Mouse (Mus musculus) megakaryocyte progenitor cell, adult 5-6 weeks (primary cell): ENCODE results near the gene Rhob. TPM values are rescaled to one million over a fixed set of nuclear protein-coding genes. Genes with fewer than 3 reads are reported as not detected.
"Not testable (repeated sequence)": the region's sequence is repeated elsewhere in the genome, so short reads cannot be mapped to it uniquely, and the experiment has no call there.

Source experiments
- ATAC-seq: replicated peaks from 2 replicates; pipeline ENCODE4 v1.8.0; 2016; ENCODE audit warnings: mild to moderate bottlenecking, moderate TSS enrichment, inconsistent platforms; ENCODE audit not compliant: poor library complexity
- total RNA-seq, 2 experiments: library from RNA; stranded (forward) in 1 of 2; stranded (reverse) in 1 of 2; fragments of 157-497, 149-512 nt in 1 of 2; fragments of 200-1000 nt in 1 of 2; gene quantifications; 2 replicates each; pipeline versions ENCODE4 v1.2.3 to v1.2.4; 2015 to 2017

Rhob gene
- total RNA-seq, 2 experiments from 2014 or later = 64.6 to 112 TPM

- peak; percentile 75 for ATAC-seq
These were observed 17.6 kb downstream of the Rhob start for GRCm38 (mm10) chr12:8482169-8482568.

GRCm38 (mm10) chr12:8474836-8475387 is 24.9 kb downstream of the Rhob start:
- ATAC-seq = no peak

GRCm38 (mm10) chr12:8472591-8473358 is 27.0 kb downstream of the Rhob start:
- peak; percentile 83 for ATAC-seq

- no peak for ATAC-seq
These were observed 27.8 kb downstream of the Rhob start for GRCm38 (mm10) chr12:8472051-8472450.

GRCm38 (mm10) chr12:8470962-8471361 is 28.8 kb downstream of the Rhob start:
- ATAC-seq = no peak

- ATAC-seq = no peak
These were observed 29.9 kb downstream of the Rhob start for GRCm38 (mm10) chr12:8469742-8470494.

GRCm38 (mm10) chr12:8468221-8468865 is 31.5 kb downstream of the Rhob start:
- ATAC-seq = no peak

- ATAC-seq = peak; percentile 74
These were observed 32.5 kb downstream of the Rhob start for GRCm38 (mm10) chr12:8467029-8467924.

GRCm38 (mm10) chr12:8465680-8466079 is 34.1 kb downstream of the Rhob start:
- ATAC-seq = no peak

GRCm38 (mm10) chr12:8464961-8465360 is 34.8 kb downstream of the Rhob start:
- no peak for ATAC-seq

GRCm38 (mm10) chr12:8463599-8464160 is 36.1 kb downstream of the Rhob start:
- ATAC-seq = no peak

- ATAC-seq = no peak
These were observed 37.3 kb downstream of the Rhob start for GRCm38 (mm10) chr12:8462533-8462932.

GRCm38 (mm10) chr12:8461575-8461974 is 38.2 kb downstream of the Rhob start:
- not testable (repeated sequence) for ATAC-seq

GRCm38 (mm10) chr12:8458400-8458799 is 41.4 kb downstream of the Rhob start:
- ATAC-seq = 0 out of 2 replicates have a peak, but pooled peaks have one; percentile 6

GRCm38 (mm10) chr12:8457052-8457451 is 42.8 kb downstream of the Rhob start:
- ATAC-seq = no peak

GRCm38 (mm10) chr12:8455046-8455445 is 44.8 kb downstream of the Rhob start:
- no peak for ATAC-seq

- ATAC-seq = no peak
These were observed 45.3 kb downstream of the Rhob start for GRCm38 (mm10) chr12:8454487-8454886.

- ATAC-seq = no peak
These were observed 46.8 kb downstream of the Rhob start for GRCm38 (mm10) chr12:8452766-8453621.
